Mouse (Mus musculus) hindbrain, embryonic 12.5 days (tissue): ENCODE measurements around the gene Lce1m. TPM values are rescaled to one million over a fixed set of nuclear protein-coding genes. Genes with fewer than 3 reads are reported as not detected.
A peak's percentile ranks its signal among the peaks of the same experiment; 100 is the strongest.
"Not testable (repeated sequence)": the region's sequence is repeated elsewhere in the genome, so short reads cannot be mapped to it uniquely, and the experiment has no call there.

Source experiments
- ATAC-seq: fragments of 200-750 bp; cut with Nextera tagmentation; 2 replicates; pipeline ENCODE4 v1.8.0; 2017; ENCODE audit warnings: moderate TSS enrichment; ENCODE audit not compliant: low FRiP score
- H3K27ac ChIP-seq: fragments of 300-500 bp; sonication (generic); 2 replicates; pipeline ENCODE4 v1.5.1; 2016; ENCODE audit warnings: mild to moderate bottlenecking
- H3K27me3 ChIP-seq: fragments of 300-500 bp; sonication (generic); 2 replicates; pipeline ENCODE4 v1.6.1; 2016; ENCODE audit warnings: mild to moderate bottlenecking
- H3K36me3 ChIP-seq: fragments of 300-500 bp; sonication (generic); 2 replicates; pipeline ENCODE4 v1.6.1; 2016; ENCODE audit warnings: mild to moderate bottlenecking
- H3K4me1 ChIP-seq: fragments of 300-500 bp; sonication (generic); 2 replicates; pipeline ENCODE4 v1.6.1; 2016
- H3K4me2 ChIP-seq: fragments of 300-500 bp; sonication (generic); replicated peaks from 2 replicates; pipeline ENCODE4 v1.6.1; 2016; ENCODE audit warnings: mild to moderate bottlenecking
- H3K4me3 ChIP-seq: fragments of 300-500 bp; sonication (generic); 2 replicates; pipeline ENCODE4 v1.5.1; 2016; ENCODE audit warnings: mild to moderate bottlenecking
- H3K9ac ChIP-seq: fragments of 300-500 bp; sonication (generic); 2 replicates; pipeline ENCODE4 v1.6.1; 2016; ENCODE audit warnings: mild to moderate bottlenecking, moderate library complexity
- H3K9me3 ChIP-seq: fragments of 300-500 bp; sonication (generic); replicated peaks from 2 replicates; pipeline ENCODE4 v1.6.1; 2016; ENCODE audit warnings: mild to moderate bottlenecking
- WGBS: fragments of 180-500 bp; shearing (Covaris S2); methylation state at CpG from one replicate; pipeline ENCODE4 v1.1.7; 2016; 5-methylcytosine and 5-hydroxymethylcytosine counted together
- polyA plus RNA-seq: library from polyadenylated mRNA; unstranded; fragments of >200 nt; fragmentation: Nextera tagmentation; extraction: Ambion mirVana; gene quantifications from 2 replicates; pipeline ENCODE4 v1.2.1, GENCODE M21; 2016

Lce1m gene
- polyA plus RNA-seq, result not detected in 2 replicates

DNA sequence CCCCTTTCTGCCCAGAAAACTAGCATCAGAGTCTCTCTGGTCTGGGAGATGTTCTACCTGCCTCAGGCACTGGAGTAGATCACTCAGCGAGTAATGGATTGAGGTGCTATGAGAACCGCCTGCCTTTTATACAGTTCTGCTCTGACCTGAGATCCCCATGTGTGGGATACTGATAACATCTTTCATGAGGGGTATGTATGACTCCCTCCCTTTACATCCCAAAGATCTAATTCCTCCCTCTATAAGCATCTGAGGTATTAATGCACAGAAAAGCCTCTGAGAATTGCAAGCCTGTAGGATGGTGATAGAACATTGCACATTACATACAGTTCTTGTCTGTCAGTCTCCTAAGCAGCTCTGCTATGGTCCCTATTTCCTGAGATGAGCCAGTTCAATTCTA, at the start of gene Lce1m:
TSS of gene Lce1m (minus strand) at position 101 of the 400 bp plus-strand sequence.
- Histone ChIP-seq H3K36me3 (no peaks in the 10 kb centered on the region), H3K9me3 (no peaks in the 10 kb centered on the region), H3K27ac (no peak within 1 kb of the TSS), H3K4me3 (no peak within 1 kb of the TSS), H3K4me1 (peaks cover 11% of the 10 kb centered on the region; the same call in 1 of the 2 replicates), H3K27me3 (peaks cover 4% of the 10 kb centered on the region; the same call in 1 of the 2 replicates), H3K9ac (no peak within 1 kb of the TSS), H3K4me2 (no peak within 1 kb of the TSS)
- ATAC-seq, result no peak
- WGBS, result 89% methylated on average over 2 of the region's 2 CpGs

DNA sequence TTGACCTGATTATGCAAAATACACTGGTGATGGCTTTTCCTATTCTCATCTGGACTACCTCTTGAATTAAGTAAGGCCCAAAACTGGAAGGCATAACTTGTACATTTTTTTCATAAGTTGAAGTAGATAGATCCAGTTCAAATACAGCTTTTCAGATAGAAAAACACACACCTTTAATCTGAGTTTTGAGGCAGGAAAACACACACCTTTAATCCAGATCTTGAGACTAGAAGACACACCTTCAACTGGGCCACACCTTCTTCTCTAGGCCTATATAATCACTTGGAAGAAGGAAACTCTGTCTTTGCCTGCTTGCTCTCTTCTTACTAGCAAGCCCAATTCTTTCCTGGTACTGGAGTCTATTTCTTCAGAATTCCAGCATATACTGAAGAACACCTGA, 49.7 kb upstream of the Lce1m start, which contains the start of gene Gm4858:
TSS of gene Gm4858 (plus strand) at position 301 of the 400 bp plus-strand sequence.
- H3K4me3 ChIP-seq, ATAC-seq, H3K27me3 ChIP-seq, H3K4me1 ChIP-seq, H3K9ac ChIP-seq, H3K9me3 ChIP-seq, H3K27ac ChIP-seq, H3K36me3 ChIP-seq, H3K4me2 ChIP-seq: not testable (repeated sequence)

DNA sequence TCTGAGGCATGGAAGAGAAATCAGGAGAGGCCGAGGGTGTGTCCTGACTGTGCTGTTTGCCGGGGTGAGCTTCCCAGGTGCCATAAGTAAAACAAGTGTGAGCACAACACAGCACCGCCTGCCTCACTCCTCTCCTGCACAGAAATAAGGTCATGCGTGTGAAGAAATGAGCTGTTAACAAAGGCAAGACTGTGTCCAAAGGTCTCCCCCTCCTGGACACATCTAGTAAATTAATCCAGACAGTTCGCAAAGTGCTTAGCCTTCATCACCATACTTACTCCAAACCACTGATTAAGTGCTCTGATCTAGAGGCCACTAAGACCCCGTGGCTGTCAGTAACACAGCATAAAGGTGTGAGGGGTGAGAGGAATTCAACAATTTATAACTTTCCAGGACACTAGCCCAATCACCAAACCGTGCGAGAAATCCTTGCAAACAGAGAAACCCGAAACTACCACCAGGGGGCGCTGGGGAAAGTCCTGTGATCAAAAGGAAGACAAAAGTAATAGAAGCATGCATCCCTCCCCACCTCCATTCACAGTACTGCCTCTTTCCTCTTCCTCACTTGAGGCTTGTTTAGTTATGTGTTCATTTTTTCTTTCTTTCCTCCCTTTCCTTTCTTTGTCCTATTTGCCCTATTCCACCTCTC, 34.1 kb upstream of the Lce1m start:
- Histone ChIP-seq H3K9me3 (no peaks in the 10 kb centered on the region), H3K4me3 (no peak overlapping the region), H3K27ac (no peak overlapping the region), H3K36me3 (no peaks in the 10 kb centered on the region), H3K4me1 (no peaks in the 10 kb centered on the region), H3K27me3 (no peaks in the 10 kb centered on the region), H3K4me2 (no peak overlapping the region), H3K9ac (no peak overlapping the region)
- WGBS, result 58% methylated on average over 10 of the region's 10 CpGs
- ATAC-seq, result no peak

DNA sequence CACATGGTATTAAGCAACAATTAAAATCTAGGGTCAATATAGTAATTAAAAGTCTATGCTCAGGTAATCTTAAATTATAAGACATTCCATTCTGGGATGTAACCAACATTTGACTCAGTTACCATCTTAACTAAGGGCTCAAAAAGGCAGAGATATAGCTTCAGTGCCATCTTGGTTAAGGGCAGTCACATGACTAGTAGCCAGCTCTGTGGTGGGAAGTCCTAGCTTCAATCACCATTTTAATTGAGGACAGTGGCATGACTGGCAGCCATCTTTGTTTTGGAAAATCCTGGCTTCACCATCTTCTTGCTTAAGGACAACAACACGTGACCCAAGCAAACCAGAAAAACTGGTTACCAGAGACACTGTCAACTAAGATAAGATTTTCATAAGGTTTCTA, 31.3 kb upstream of the Lce1m start:
- Histone ChIP-seq H3K36me3 (no peaks in the 10 kb centered on the region), H3K4me2 (no peak overlapping the region), H3K4me1 (no peaks in the 10 kb centered on the region), H3K27ac (no peak overlapping the region), H3K9me3 (no peaks in the 10 kb centered on the region), H3K4me3 (no peak overlapping the region), H3K9ac (no peak overlapping the region), H3K27me3 (no peaks in the 10 kb centered on the region)
- 97% methylated on average over 1 of the region's 1 CpGs for WGBS
- ATAC-seq, result no peak

DNA sequence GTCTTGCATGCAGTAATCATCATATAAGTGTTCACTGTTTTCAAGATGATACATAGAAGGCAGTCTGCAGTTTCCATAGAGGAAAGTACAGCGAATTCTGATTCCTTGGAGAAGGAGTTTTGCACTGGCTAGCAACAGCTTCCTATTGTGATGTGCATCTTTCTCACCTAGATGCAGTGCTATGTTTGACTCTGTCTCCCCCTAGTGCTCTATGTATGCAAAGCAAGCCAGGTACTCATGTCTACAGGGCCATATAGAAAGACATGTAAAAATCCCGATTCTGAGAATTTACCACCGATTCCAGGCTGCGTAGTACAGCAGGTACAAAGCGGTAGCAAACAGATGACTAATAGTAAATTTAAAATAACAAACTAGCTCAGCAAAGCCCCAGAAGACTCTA, 12.6 kb upstream of the Lce1m start:
- WGBS, result 58% methylated on average over 5 of the region's 5 CpGs
- no peak overlapping the region for H3K27ac ChIP-seq
- ATAC-seq, result peak; percentile 81
- H3K36me3 ChIP-seq, result no peaks in the 10 kb centered on the region
- no peak overlapping the region for H3K4me3 ChIP-seq
- no peaks in the 10 kb centered on the region for H3K9me3 ChIP-seq
- no peaks in the 10 kb centered on the region for H3K4me1 ChIP-seq
- H3K27me3 ChIP-seq, result no peaks in the 10 kb centered on the region
- H3K9ac ChIP-seq, result no peak overlapping the region
- H3K4me2 ChIP-seq, result no peak overlapping the region

DNA sequence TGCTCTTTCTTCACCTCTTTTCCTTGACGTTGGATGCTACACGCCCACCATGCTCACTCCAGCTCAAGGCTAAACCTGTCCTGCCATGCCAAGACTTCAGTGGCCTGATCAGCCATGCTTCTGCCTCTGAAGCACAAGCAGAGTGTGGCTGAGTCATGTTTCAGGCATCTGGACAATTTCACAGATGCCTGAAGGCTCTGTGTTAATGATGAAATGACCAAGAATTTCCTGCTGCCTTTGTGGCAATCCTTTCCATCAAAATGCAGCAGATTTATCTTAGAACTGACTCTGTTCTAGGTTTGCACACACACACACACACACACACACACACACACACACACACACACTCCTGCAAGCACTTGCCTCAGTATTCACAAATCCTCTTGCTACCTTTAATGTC, 6.6 kb upstream of the Lce1m start:
- Histone ChIP-seq H3K27me3 (no peaks in the 10 kb centered on the region), H3K4me3 (no peak overlapping the region), H3K9me3 (no peaks in the 10 kb centered on the region), H3K36me3 (no peaks in the 10 kb centered on the region), H3K27ac (no peak overlapping the region), H3K9ac (no peak overlapping the region), H3K4me1 (no peaks in the 10 kb centered on the region), H3K4me2 (no peak overlapping the region)
- 97% methylated on average over 2 of the region's 2 CpGs for WGBS
- ATAC-seq, result no peak

DNA sequence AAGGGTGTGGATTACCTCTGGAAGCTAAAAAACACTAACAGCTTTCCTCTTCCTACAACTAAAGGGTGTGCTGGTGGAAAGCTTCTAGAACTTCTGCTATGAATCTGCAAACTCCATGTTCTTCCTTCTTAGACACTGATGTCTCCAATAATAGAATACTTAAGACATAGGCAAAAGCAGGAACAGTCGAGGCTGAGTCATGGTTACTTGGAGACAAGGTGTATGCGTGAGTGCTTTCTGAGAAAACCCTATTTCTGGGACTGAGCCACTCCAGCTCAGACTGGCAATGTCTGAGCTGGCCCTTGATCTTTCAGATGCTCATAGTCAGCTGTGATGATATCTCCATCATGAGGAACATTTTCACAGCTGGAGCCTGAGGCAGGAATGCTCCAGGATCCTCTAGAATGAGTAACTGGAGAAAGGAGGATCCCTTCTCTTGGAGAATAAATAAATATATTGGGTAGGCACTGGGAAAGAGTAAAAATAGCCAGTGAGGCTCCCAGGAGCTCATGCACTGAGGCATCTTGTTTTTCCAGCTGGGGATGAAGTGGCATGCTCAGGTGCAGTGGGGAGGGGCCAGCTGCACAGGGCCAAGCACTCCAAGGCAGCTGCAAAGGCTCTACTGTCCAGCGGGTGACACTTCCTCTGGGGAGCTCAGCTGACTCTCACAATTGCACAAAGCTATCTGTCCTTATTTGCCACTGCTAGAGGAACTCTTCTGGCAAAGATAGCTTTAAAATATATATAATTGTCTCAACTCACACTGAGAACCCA, 4.7 kb upstream of the Lce1m start:
- Histone ChIP-seq H3K9me3 (no peaks in the 10 kb centered on the region), H3K9ac (no peak overlapping the region), H3K4me2 (no peak overlapping the region), H3K36me3 (no peaks in the 10 kb centered on the region), H3K4me1 (no peaks in the 10 kb centered on the region), H3K27ac (no peak overlapping the region), H3K27me3 (no peaks in the 10 kb centered on the region), H3K4me3 (no peak overlapping the region)
- ATAC-seq, result no peak
- WGBS, result 79% methylated on average over 3 of the region's 3 CpGs

DNA sequence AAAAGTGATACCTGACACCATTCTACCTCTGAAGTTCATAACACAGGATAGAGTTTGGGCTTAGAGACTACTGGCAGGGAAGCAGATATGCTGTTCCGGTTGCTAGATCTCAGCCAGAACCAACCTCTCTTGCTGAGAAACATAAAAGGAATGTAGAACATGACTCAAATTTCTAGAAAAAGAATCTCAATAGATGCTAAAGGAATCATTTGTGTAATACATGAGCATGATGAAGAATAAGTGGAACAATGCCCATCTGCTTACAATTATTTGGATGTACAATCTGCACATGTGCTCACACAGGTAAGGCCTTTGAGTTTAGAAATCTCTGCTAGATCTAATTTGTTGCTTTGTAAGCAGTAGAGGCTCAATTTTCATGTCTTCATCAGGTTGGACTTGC, 2.3 kb upstream of the Lce1m start:
- no peak for ATAC-seq
- no peaks in the 10 kb centered on the region for H3K9me3 ChIP-seq
- H3K27me3 ChIP-seq, result peaks cover 4% of the 10 kb centered on the region; the same call in 1 of the 2 replicates
- H3K36me3 ChIP-seq, result no peaks in the 10 kb centered on the region
- WGBS, result 84% methylated on average over 1 of the region's 1 CpGs
- H3K4me2 ChIP-seq, result no peak overlapping the region
- H3K9ac ChIP-seq, result no peak overlapping the region
- H3K27ac ChIP-seq, result no peak overlapping the region
- no peaks in the 10 kb centered on the region for H3K4me1 ChIP-seq
- no peak overlapping the region for H3K4me3 ChIP-seq

DNA sequence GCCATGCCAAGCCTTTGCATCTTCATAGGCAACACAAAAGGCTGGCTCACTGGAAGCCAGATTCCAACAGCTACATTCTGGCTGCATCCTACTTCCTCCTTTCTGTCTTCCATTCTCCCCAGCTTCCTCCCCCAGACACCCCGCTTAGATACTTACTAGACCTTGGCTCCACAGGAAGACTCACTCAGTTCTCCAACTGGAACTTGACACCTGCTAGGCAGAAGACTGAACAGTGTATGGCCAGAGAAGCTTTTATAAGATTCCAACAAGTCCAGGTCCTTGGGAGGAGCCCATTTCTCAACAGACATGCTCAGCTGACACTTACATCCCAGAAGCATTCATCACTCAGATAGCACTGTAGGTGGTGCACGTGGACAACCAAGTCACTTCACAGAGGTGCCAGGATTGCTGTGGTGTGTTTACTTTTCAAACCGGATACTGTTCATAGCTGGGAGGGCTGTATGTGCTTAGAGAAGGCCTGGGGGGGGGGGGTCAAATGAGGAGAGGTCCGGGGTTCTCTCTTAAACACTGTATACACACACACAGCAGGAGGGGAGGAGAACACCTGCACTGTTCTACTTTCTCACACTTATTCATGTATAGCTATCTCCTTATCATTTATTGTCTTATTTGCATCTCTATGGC, 3.3 kb downstream of the Lce1m start, which contains the start of gene Crct1:
TSS of gene Crct1 (minus strand) at position 228 of the 645 bp plus-strand sequence.
- peak; percentile 44; the same call in 1 of the 2 replicates for ATAC-seq
- Histone ChIP-seq H3K4me1 (peaks cover 11% of the 10 kb centered on the region; the same call in 1 of the 2 replicates), H3K27ac (peak within 1 kb of the TSS; percentile 55), H3K9ac (peak within 1 kb of the TSS; percentile 41), H3K36me3 (no peaks in the 10 kb centered on the region), H3K27me3 (peaks cover 4% of the 10 kb centered on the region; the same call in 1 of the 2 replicates), H3K4me2 (peak within 1 kb of the TSS; percentile 71), H3K9me3 (no peaks in the 10 kb centered on the region), H3K4me3 (peak within 1 kb of the TSS; percentile 41)
- WGBS, result 32% methylated on average over 4 of the region's 4 CpGs

DNA sequence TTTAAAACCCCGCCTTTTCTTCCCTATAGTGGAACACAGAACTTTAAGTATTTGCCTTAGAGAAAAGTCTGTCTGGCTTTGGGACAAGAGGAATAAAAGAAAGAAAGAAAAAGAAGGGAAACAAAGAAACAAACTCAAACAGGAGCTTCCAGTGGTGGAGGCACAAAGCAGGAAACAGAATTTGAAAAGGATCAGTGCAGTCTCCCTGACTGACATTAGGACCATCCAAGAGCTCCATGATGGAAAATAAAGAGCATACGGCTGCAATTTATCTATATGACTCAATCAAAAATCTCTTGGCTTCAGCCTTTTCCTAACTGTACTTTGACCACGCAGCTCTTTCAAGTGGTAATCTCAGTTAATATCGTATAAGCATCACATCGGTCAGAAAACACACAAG, 4.0 kb downstream of the Lce1m start:
- H3K4me1 ChIP-seq, result peaks cover 11% of the 10 kb centered on the region; the same call in 1 of the 2 replicates
- 21% methylated on average over 5 of the region's 5 CpGs for WGBS
- H3K4me2 ChIP-seq, result peak overlapping the region; percentile 71
- ATAC-seq, result no peak
- no peaks in the 10 kb centered on the region for H3K36me3 ChIP-seq
- H3K27ac ChIP-seq, result no peak overlapping the region
- peaks cover 4% of the 10 kb centered on the region; the same call in 1 of the 2 replicates for H3K27me3 ChIP-seq
- H3K9ac ChIP-seq, result peak overlapping the region; percentile 41
- H3K4me3 ChIP-seq, result peak overlapping the region; percentile 41
- H3K9me3 ChIP-seq, result no peaks in the 10 kb centered on the region

DNA sequence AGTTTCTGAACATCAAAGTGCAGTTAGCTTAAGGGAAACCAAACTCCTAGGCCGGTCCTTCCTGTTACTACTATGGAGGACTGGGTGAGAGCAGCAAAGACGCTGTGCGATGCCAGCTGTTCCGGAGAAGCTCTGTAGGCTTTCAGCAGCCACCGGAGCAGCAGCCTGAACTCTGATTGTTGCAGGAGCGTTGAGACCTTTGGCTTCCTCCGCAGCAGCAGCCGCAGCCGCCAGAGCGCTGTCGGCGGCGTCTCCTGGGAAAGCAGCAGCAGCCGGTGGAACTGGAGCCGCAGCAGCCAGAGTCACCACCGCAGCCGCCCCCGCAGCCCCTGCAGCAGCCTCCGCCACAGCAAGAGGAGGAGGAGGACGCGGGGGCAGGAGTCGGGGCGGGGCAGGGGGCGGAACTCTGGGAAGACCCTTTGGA, 4.5 kb downstream of the Lce1m start:
- Histone ChIP-seq H3K4me2 (peak overlapping the region; percentile 71), H3K9ac (peak overlapping the region; percentile 41), H3K9me3 (no peaks in the 10 kb centered on the region), H3K4me1 (peaks cover 11% of the 10 kb centered on the region; the same call in 1 of the 2 replicates), H3K27me3 (peaks cover 4% of the 10 kb centered on the region; the same call in 1 of the 2 replicates), H3K27ac (peak overlapping the region; percentile 55), H3K4me3 (peak overlapping the region; percentile 41), H3K36me3 (no peaks in the 10 kb centered on the region)
- peak; percentile 88 for ATAC-seq
- WGBS, result 2% methylated on average over 24 of the region's 24 CpGs

DNA sequence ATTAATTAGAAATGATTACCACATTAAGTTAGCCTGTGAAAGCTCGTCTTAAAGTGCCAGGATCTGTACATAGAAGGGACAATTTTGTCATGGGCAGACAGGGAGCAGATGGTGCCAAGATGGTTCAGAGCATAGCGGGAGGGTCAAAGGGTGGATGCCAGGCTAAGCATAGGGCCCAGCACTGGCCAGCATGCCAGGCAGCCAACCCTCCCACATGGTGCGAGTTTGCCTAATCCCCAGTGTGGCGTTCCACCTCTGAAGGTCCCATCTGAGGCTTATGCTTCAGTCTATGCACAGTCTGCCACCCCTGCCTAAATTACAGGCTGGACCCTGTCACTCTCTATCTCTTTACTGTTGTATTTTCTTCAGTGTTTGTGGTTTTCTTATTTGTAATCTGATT, 16.0 kb downstream of the Lce1m start:
- Histone ChIP-seq H3K4me1 (no peaks in the 10 kb centered on the region), H3K9me3 (no peaks in the 10 kb centered on the region), H3K36me3 (no peaks in the 10 kb centered on the region), H3K4me3 (no peak overlapping the region), H3K27me3 (no peaks in the 10 kb centered on the region), H3K4me2 (no peak overlapping the region), H3K9ac (no peak overlapping the region), H3K27ac (no peak overlapping the region)
- ATAC-seq, result peak; percentile 35; the same call in 1 of the 2 replicates
- WGBS, result 79% methylated on average over 4 of the region's 4 CpGs
